Mouse (Mus musculus): ENCODE data around the gene Akt1.

The Akt1 gene

GRCm38 (mm10) chr12:112688458-112688857 is 13.8 kb upstream of the Akt1 start:
- no peak for DNase-seq (ENCODE audit: low spot score)

GRCm38 (mm10) chr12:112683351-112683750 is 8.7 kb upstream of the Akt1 start:
- DNase-seq (ENCODE audit: low spot score) = no peak

- DNase-seq (ENCODE audit: low spot score) = peak; percentile 47
Observed at GRCm38 (mm10) chr12:112679027-112679996, 4.6 kb upstream of the Akt1 start.

GRCm38 (mm10) chr12:112678555-112679026 is 3.9 kb upstream of the Akt1 start, which contains the start of gene Zbtb42:
Gene Zbtb42, plus strand, starts transcription at chr12:112678828.
- DNase-seq (ENCODE audit: low spot score) = peak; percentile 81

- no peak for DNase-seq (ENCODE audit: low spot score)
Observed at GRCm38 (mm10) chr12:112677943-112678554, 3.4 kb upstream of the Akt1 start.

GRCm38 (mm10) chr12:112677076-112677475 is 2.4 kb upstream of the Akt1 start:
- no peak for DNase-seq (ENCODE audit: low spot score)

GRCm38 (mm10) chr12:112675245-112676035 is 756 bp upstream of the Akt1 start:
- DNase-seq (ENCODE audit: low spot score) = peak; percentile 94

- no peak for DNase-seq (ENCODE audit: low spot score)
Observed at GRCm38 (mm10) chr12:112673576-112674091, 1.1 kb downstream of the Akt1 start.

- peak; percentile 62 for DNase-seq (ENCODE audit: low spot score)
Observed at GRCm38 (mm10) chr12:112672744-112673575, 1.7 kb downstream of the Akt1 start.

GRCm38 (mm10) chr12:112671891-112672290 is 2.8 kb downstream of the Akt1 start:
- peak; percentile 35 for DNase-seq (ENCODE audit: low spot score)

- peak; percentile 43 for DNase-seq (ENCODE audit: low spot score)
Observed at GRCm38 (mm10) chr12:112670718-112671393, 3.8 kb downstream of the Akt1 start.

GRCm38 (mm10) chr12:112667619-112668297 is 6.9 kb downstream of the Akt1 start:
- no peak for DNase-seq (ENCODE audit: low spot score)

GRCm38 (mm10) chr12:112665881-112666544 is 8.7 kb downstream of the Akt1 start:
- no peak for DNase-seq (ENCODE audit: low spot score)

- DNase-seq (ENCODE audit: low spot score) = no peak
Observed at GRCm38 (mm10) chr12:112665445-112665844, 9.2 kb downstream of the Akt1 start.

GRCm38 (mm10) chr12:112664656-112665055 is 10.0 kb downstream of the Akt1 start:
- DNase-seq (ENCODE audit: low spot score) = no peak

GRCm38 (mm10) chr12:112664124-112664523 is 10.6 kb downstream of the Akt1 start:
- DNase-seq (ENCODE audit: low spot score) = no peak

GRCm38 (mm10) chr12:112663716-112664115 is 11.0 kb downstream of the Akt1 start:
- DNase-seq (ENCODE audit: low spot score) = no peak

GRCm38 (mm10) chr12:112663303-112663702 is 11.4 kb downstream of the Akt1 start:
- no peak for DNase-seq (ENCODE audit: low spot score)

- no peak for DNase-seq (ENCODE audit: low spot score)
Observed at GRCm38 (mm10) chr12:112661851-112662250, 12.8 kb downstream of the Akt1 start.
